Mouse (Mus musculus) heart, postnatal 36 days (tissue): ENCODE measurements around the gene Serpina10. TPM values are rescaled to one million over a fixed set of nuclear protein-coding genes. Genes with fewer than 3 reads are reported as not detected.
"Not testable (repeated sequence)": the region's sequence is repeated elsewhere in the genome, so short reads cannot be mapped to it uniquely, and the experiment has no call there.

ENCODE experiments used
- DNase-seq, 2 experiments: peaks; one replicate each; pipeline ENCODE4 v3.0.0; 2021 to 2022
- intact Hi-C: fragments of 180-260 bp; cut with DNase I; formaldehyde crosslinking; loops from one replicate; pipeline ENCODE4 v1.15.1; 2025
- total RNA-seq, 2 experiments: library from RNA; stranded (reverse); gene quantifications; 2 replicates each; pipeline ENCODE4 v1.2.3; 2021

Serpina10 gene
- not detected for total RNA-seq

- intact Hi-C loops, result no loop called here
- DNase-seq, result no peak
These were observed at the start of gene Serpina10 for GRCm38 (mm10) chr12:103631203-103631612. TSS of gene Serpina10 (minus strand) at chr12:103631444.

GRCm38 (mm10) chr12:103679853-103680252 is 48.6 kb upstream of the Serpina10 start:
- intact Hi-C loops, DNase-seq: not testable (repeated sequence)

GRCm38 (mm10) chr12:103676039-103676438 is 44.8 kb upstream of the Serpina10 start, which contains the start of gene Serpina16:
TSS of gene Serpina16 (minus strand) at chr12:103676139.
- intact Hi-C loops, result no loop called here
- no peak for DNase-seq

GRCm38 (mm10) chr12:103673179-103673578 is 41.9 kb upstream of the Serpina10 start:
- peak; percentile 23 to 34 for DNase-seq
- intact Hi-C loops, result no loop called here

- no peak for DNase-seq
- intact Hi-C loops, result no loop called here
These were observed 40.2 kb upstream of the Serpina10 start for GRCm38 (mm10) chr12:103671483-103671882.

GRCm38 (mm10) chr12:103670964-103671363 is 39.7 kb upstream of the Serpina10 start:
- DNase-seq, result no peak
- intact Hi-C loops, result no loop called here

GRCm38 (mm10) chr12:103670344-103670743 is 39.1 kb upstream of the Serpina10 start:
- intact Hi-C loops, result no loop called here

GRCm38 (mm10) chr12:103665286-103665685 is 34.0 kb upstream of the Serpina10 start:
- intact Hi-C loops, result no loop called here
- no peak for DNase-seq

More at GRCm38 (mm10) chr12:103670344-103670743, 39.1 kb upstream of the Serpina10 start:
- no peak for DNase-seq

- intact Hi-C loops, DNase-seq: not testable (repeated sequence)
These were observed 30.8 kb upstream of the Serpina10 start for GRCm38 (mm10) chr12:103662053-103662452.

- no peak for DNase-seq
- intact Hi-C loops, result no loop called here
These were observed 28.8 kb upstream of the Serpina10 start for GRCm38 (mm10) chr12:103660076-103660475.

GRCm38 (mm10) chr12:103659171-103659570 is 27.9 kb upstream of the Serpina10 start:
- intact Hi-C loops, result no loop called here
- no peak for DNase-seq

GRCm38 (mm10) chr12:103657991-103658390 is 26.7 kb upstream of the Serpina10 start:
- no peak for DNase-seq
- intact Hi-C loops, result no loop called here

- no peak for DNase-seq
- intact Hi-C loops, result no loop called here
These were observed 25.8 kb upstream of the Serpina10 start, which contains the start of gene Serpina6 for GRCm38 (mm10) chr12:103656848-103657626. TSS of gene Serpina6 (minus strand) at chr12:103657212.

GRCm38 (mm10) chr12:103655123-103656044 is 24.1 kb upstream of the Serpina10 start:
- no peak for DNase-seq
- intact Hi-C loops, result no loop called here

GRCm38 (mm10) chr12:103653836-103654235 is 22.6 kb upstream of the Serpina10 start:
- intact Hi-C loops, result no loop called here
- DNase-seq, result no peak

- no peak for DNase-seq
These were observed 15.1 kb upstream of the Serpina10 start for GRCm38 (mm10) chr12:103646314-103646713.

GRCm38 (mm10) chr12:103644601-103645000 is 13.4 kb upstream of the Serpina10 start:
- DNase-seq, result no peak
- intact Hi-C loops, result no loop called here

More at GRCm38 (mm10) chr12:103646314-103646713, 15.1 kb upstream of the Serpina10 start:
- intact Hi-C loops, result no loop called here

- no peak for DNase-seq
- intact Hi-C loops, result loop anchor here (1.0 kb wide), 1 partner anchor 100 kb away; no protein-coding TSS in a partner anchor
These were observed 12.6 kb upstream of the Serpina10 start for GRCm38 (mm10) chr12:103643818-103644217.

- intact Hi-C loops, result loop anchor here (1.0 kb wide), 1 partner anchor 99 kb away; no protein-coding TSS in a partner anchor
- peak; percentile 63 to 83 for DNase-seq
These were observed 12.1 kb upstream of the Serpina10 start for GRCm38 (mm10) chr12:103643336-103643735.

GRCm38 (mm10) chr12:103635846-103636245 is 4.6 kb upstream of the Serpina10 start:
- intact Hi-C loops, result no loop called here

GRCm38 (mm10) chr12:103634430-103634829 is 3.2 kb upstream of the Serpina10 start:
- no peak for DNase-seq
- intact Hi-C loops, result no loop called here

More at GRCm38 (mm10) chr12:103635846-103636245, 4.6 kb upstream of the Serpina10 start:
- no peak for DNase-seq
